Mouse (Mus musculus): Measurements from ENCODE around the gene Pard3.

DNA sequence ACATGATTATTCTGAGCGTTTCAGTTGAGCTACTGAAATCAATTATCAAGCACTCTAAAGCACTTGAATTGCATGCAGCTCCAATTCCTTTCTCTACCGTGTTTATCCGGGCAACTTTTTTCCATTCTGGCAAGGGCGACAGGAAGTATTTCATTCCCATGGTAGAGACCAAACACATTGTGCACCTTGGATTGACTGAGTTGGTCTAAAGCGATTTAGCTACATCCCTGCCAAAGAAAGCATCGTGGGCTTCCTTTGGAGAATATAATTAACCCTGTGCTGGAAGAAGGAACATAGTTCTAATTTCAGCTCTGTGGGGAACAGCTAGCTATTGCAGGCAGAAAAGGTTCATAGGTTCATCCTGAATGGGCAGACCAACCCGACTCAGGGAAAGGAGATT lies 480.0 kb downstream of the Pard3 start:
- no peak for TF ChIP-seq POLR2A (IDR thresholded peaks at IDR 0.05; ENCODE audit: control insufficient read depth, extremely low read depth, insufficient read depth, low read length, poor library complexity)
- TF ChIP-seq CTCF (IDR thresholded peaks at IDR 0.05; ENCODE audit: borderline replicate concordance, control insufficient read depth, extremely low read depth, insufficient read depth, low read length, poor library complexity), result no peak
